Mouse (Mus musculus) embryonic fibroblast, embryonic 13.5 days (primary cell): ENCODE results near the gene Esrp2.

Experiments
- CTCF ChIP-seq: IDR thresholded peaks from 2 replicates; pipeline ENCODE4 v1.5.1; 2011; ENCODE audit warnings: mild to moderate bottlenecking, control low read depth, low read length, moderate library complexity, borderline replicate concordance; ENCODE audit not compliant: insufficient read depth
- POLR2A ChIP-seq: IDR thresholded peaks from 2 replicates; pipeline ENCODE4 v1.6.1; 2011; ENCODE audit warnings: low read depth, mild to moderate bottlenecking, control low read depth, low read length, moderate library complexity

GRCm38 (mm10) chr8:106149025-106149424 lies 12.3 kb upstream of the Esrp2 start:
- TF ChIP-seq POLR2A, result no peak
- TF ChIP-seq CTCF, result no peak
